Mouse (Mus musculus) limb, embryonic 11.5 days (tissue): ENCODE measurements at regions not wholly inside any gene's neighbourhood (a gene's known extent, or its start where the extent isn't known, plus 50 kb on each side); places are given as distances from the start of the nearest gene placed in this dataset.

Experiments used
- ATAC-seq: fragments of 200-750 bp; cut with Nextera tagmentation; 2 replicates; pipeline ENCODE4 v1.8.0; 2017; ENCODE audit warnings: low read depth; ENCODE audit not compliant: insufficient number of reproducible peaks, low FRiP score, low TSS enrichment
- DNase-seq: peaks from one replicate; pipeline ENCODE4 v3.0.0-alpha.2; 2015; ENCODE audit warnings: low spot score
- H3K27ac ChIP-seq: fragments of 300-500 bp; sonication (generic); replicated peaks from 2 replicates; pipeline ENCODE4 v1.5.1; 2014; ENCODE audit warnings: low read depth, mild to moderate bottlenecking, low read length
- H3K27me3 ChIP-seq: fragments of 300-500 bp; sonication (generic); 2 replicates; pipeline ENCODE4 v1.6.1; 2014; ENCODE audit warnings: mild to moderate bottlenecking, low read length, mixed read lengths; ENCODE audit not compliant: control insufficient read depth, insufficient read depth
- H3K36me3 ChIP-seq: fragments of 300-500 bp; sonication (generic); 2 replicates; pipeline ENCODE4 v1.6.1; 2014; ENCODE audit warnings: mild to moderate bottlenecking, low read length, moderate library complexity, mixed read lengths; ENCODE audit not compliant: control insufficient read depth, insufficient read depth
- H3K4me1 ChIP-seq: fragments of 300-500 bp; sonication (generic); 2 replicates; pipeline ENCODE4 v1.6.1; 2014; ENCODE audit warnings: low read length, mixed read lengths; ENCODE audit not compliant: control insufficient read depth, insufficient read depth
- H3K4me2 ChIP-seq: fragments of 300-500 bp; sonication (generic); 2 replicates; pipeline ENCODE4 v1.6.1; 2014; ENCODE audit warnings: low read depth, mild to moderate bottlenecking, moderate library complexity; ENCODE audit not compliant: severe bottlenecking
- H3K4me3 ChIP-seq: fragments of 300-500 bp; sonication (generic); 2 replicates; pipeline ENCODE4 v1.5.1; 2014; ENCODE audit warnings: low read depth, low read length
- H3K9ac ChIP-seq: fragments of 300-500 bp; sonication (generic); 2 replicates; pipeline ENCODE4 v1.6.1; 2014; ENCODE audit warnings: mild to moderate bottlenecking, low read length
- H3K9me3 ChIP-seq: fragments of 300-500 bp; sonication (generic); 2 replicates; pipeline ENCODE4 v1.6.1; 2016; ENCODE audit warnings: low read length; ENCODE audit not compliant: control insufficient read depth
- WGBS: fragments of 180-500 bp; shearing (Covaris S2); extraction: QIAGEN DNeasy Blood & Tissue Kit; methylation state at CpG from one replicate; pipeline ENCODE4 v1.1.7; 2014; 5-methylcytosine and 5-hydroxymethylcytosine counted together

DNA sequence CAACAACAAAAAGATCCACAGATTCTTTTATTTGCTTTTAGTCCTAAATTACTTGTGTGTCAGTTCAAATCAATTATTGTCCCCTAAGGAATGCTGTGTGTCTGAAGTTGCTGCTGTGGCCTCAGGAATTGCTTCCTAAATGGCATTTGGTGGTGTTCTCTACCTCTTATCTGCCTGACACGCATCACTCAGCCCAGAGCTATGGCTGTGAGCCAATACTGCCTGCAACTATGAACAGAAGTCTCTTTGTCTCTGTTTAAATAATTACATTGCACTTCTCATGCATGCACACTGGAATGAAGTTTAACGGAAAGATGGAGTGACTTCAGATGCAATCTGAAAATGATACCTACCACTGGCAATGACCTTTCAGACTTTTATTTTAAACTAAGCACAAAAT lies 266.1 kb upstream of the Ctso start:
- 63% methylated on average over 2 of the region's 2 CpGs for WGBS
- H3K4me2 ChIP-seq = no peak overlapping the region
- ATAC-seq (no peak), DNase-seq (no peak)
- H3K4me1 ChIP-seq = no peaks in the 10 kb centered on the region
- H3K4me3 ChIP-seq = no peak overlapping the region
- H3K27me3 ChIP-seq = no peaks in the 10 kb centered on the region
- no peak overlapping the region for H3K9ac ChIP-seq
- H3K36me3 ChIP-seq = no peaks in the 10 kb centered on the region
- H3K9me3 ChIP-seq = no peaks in the 10 kb centered on the region
- no peak overlapping the region for H3K27ac ChIP-seq

DNA sequence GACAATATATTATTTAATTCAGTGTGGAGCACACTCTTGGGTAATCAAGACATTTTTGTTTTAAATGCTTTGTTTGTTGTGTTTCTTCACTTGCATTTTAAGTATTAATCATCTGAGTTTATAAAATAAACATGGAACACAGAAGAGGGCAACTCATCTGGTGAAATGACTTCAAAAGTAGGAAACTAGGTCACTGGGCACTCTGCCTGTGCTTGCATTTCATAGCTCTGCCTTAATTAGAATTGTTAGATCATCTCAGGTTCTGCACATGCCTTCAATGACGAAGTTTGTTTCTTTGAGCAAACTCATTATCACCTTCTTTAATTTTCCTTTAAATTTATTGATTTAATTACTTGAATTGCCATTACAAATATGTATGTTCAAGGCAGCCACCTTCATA lies 255.8 kb upstream of the Ctso start:
- no peak overlapping the region for H3K27ac ChIP-seq
- H3K36me3 ChIP-seq = no peaks in the 10 kb centered on the region
- H3K27me3 ChIP-seq = no peaks in the 10 kb centered on the region
- no peak for DNase-seq
- no peak for ATAC-seq
- WGBS = 62% methylated on average over 1 of the region's 1 CpGs
- no peaks in the 10 kb centered on the region for H3K9me3 ChIP-seq
- no peak overlapping the region for H3K4me3 ChIP-seq
- no peak overlapping the region for H3K9ac ChIP-seq
- no peaks in the 10 kb centered on the region for H3K4me1 ChIP-seq
- no peak overlapping the region for H3K4me2 ChIP-seq

DNA sequence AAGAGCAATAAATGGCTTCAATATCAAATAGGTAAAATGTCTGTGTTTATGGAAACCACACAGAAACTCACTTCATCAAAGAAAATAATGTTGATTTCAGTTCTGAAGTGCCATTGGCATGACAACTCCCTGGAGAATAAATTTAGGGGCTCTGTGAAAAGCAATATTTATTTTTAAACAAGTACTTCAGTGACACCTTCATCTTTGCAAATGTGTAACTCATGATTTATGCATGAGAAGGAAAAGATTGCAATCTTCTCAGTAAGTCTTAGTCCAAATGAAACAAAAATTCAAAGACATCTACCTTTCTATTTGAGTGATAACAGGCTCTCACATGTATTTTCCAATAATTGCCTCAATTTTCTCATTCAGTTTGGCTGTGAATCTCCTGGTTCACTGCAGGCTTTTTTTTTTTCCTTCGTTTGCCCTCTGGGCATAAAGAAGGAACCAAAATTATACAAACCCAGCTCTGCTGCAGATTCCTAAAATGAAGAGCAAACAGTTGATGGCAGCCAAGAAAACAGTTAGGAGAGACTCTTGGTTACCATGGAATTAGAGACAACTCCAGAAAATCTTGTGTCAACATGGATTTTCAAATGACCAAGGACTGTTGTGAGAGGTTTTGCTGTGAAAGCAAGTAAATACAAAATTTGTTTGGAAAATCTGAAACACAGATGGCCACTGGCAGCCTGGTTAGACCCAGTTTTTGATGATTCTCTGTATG lies 230.3 kb upstream of the Ctso start:
- DNase-seq (no peak), ATAC-seq (no peak)
- no peaks in the 10 kb centered on the region for H3K27me3 ChIP-seq
- no peak overlapping the region for H3K27ac ChIP-seq
- no peaks in the 10 kb centered on the region for H3K4me1 ChIP-seq
- WGBS = 63% methylated on average over 1 of the region's 1 CpGs
- H3K9me3 ChIP-seq = no peaks in the 10 kb centered on the region
- H3K4me2 ChIP-seq = no peak overlapping the region
- no peak overlapping the region for H3K9ac ChIP-seq
- no peak overlapping the region for H3K4me3 ChIP-seq
- H3K36me3 ChIP-seq = no peaks in the 10 kb centered on the region

DNA sequence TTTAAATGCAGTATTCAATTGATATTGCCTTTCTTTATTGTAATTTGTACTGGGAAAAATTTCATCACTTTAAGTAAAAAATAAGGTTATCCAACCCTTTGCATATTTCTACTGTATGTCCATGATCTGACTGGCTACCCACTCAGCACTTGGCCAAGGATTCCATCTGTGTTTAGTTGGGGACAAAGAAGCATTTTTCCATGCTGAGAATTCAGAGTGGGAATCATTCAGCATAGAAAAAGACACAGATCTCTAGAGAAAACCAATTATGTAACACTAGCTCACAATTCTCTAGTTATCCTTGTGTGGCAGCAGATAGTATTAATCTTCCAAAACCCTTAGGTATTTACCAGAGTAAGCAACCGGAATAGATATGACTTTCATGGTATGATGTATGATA lies 213.5 kb upstream of the Ctso start:
- no peak for ATAC-seq
- H3K4me2 ChIP-seq = no peak overlapping the region
- no peak overlapping the region for H3K27ac ChIP-seq
- H3K4me3 ChIP-seq = no peak overlapping the region
- no peaks in the 10 kb centered on the region for H3K9me3 ChIP-seq
- no peaks in the 10 kb centered on the region for H3K27me3 ChIP-seq
- H3K4me1 ChIP-seq = no peaks in the 10 kb centered on the region
- no peak for DNase-seq
- no peak overlapping the region for H3K9ac ChIP-seq
- 91% methylated on average over 1 of the region's 1 CpGs for WGBS
- no peaks in the 10 kb centered on the region for H3K36me3 ChIP-seq

DNA sequence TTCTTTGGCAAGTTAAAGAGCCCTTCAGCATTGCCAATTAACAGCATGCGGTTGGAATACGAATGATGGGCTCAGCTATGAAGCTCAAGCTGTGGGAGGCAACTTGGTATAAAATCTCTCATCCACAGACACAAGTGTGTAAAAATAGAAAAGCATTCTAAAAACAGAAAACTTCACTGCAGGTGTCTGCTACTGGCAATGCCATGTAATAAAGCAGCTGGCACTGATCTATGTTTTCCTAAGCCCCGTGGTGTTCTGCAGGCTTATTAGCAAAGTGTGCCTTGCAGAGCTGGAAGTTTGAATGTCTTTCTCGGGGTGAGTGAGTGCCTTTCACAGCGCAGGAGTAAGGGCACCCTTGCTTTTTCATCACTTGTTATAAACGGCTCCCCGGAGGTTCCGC lies 196.9 kb upstream of the Ctso start:
- ATAC-seq = no peak
- H3K4me2 ChIP-seq = no peak overlapping the region
- no peaks in the 10 kb centered on the region for H3K9me3 ChIP-seq
- peak; percentile 24 for DNase-seq
- no peak overlapping the region for H3K27ac ChIP-seq
- no peaks in the 10 kb centered on the region for H3K27me3 ChIP-seq
- no peaks in the 10 kb centered on the region for H3K36me3 ChIP-seq
- no peak overlapping the region for H3K4me3 ChIP-seq
- 72% methylated on average over 8 of the region's 8 CpGs for WGBS
- H3K4me1 ChIP-seq = no peaks in the 10 kb centered on the region
- no peak overlapping the region for H3K9ac ChIP-seq

DNA sequence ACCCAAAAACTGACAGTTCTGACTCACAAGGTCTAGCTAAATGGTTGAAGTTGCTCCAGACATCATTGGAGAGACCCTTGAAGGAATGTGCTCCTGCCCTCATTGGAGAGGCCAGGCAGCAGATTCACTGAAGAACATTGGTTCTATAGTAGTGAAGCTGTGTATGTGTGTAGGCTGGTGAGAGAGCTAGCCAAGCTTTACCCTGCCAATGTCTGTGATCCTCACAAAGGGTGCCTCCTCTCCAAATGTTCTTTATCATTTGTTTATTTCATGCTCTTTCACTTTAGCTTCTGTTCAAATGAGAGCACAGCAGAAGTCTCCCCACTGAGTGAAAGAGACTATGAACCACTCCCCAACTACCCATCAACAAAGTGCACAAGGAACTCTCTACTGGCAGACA lies 195.6 kb upstream of the Ctso start:
- no peak overlapping the region for H3K9ac ChIP-seq
- H3K36me3 ChIP-seq = no peaks in the 10 kb centered on the region
- no peaks in the 10 kb centered on the region for H3K4me1 ChIP-seq
- ATAC-seq (no peak), DNase-seq (no peak)
- no peak overlapping the region for H3K4me3 ChIP-seq
- H3K4me2 ChIP-seq = no peak overlapping the region
- no peaks in the 10 kb centered on the region for H3K27me3 ChIP-seq
- H3K9me3 ChIP-seq = no peaks in the 10 kb centered on the region
- no peak overlapping the region for H3K27ac ChIP-seq

DNA sequence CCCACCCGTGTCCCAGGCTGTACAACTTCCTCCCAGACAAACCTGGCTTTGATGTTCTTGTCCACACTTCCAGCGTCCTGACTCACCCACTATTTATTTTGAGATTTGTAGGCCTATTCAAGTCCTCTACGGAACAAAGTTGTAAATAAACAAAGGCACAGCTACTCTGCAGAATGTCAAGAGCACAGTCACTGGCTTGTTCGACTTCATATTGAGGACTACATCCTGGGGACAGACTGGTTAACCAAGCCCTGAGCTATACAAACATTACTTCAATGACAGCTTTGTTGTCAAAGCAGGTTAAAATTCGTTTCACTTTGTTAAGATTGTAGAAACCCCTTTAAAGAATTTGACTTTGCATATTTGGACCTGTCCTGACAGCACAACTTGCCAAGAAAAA lies 190.3 kb upstream of the Ctso start:
- WGBS = 30% methylated on average over 5 of the region's 5 CpGs

DNA sequence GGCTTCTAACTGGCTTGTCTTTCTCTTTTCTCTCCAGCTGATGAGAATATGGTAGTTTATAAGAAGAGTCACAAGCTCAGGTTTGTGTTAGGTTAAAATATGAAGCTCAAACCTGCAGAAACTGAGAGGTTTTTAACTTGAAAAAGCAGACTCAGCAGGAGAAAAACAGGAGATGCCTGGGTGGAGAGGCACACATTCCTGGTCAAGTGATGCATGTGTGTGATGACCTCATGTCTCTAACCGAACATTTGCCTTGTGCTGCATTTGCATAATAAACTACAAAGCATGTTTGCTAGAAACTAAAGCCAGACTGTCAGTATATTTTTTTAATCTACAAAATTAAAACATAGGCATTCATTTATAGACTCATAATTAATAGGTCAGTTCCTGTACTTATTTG lies 182.2 kb upstream of the Ctso start:
- no peak overlapping the region for H3K27ac ChIP-seq
- H3K4me3 ChIP-seq = no peak overlapping the region
- no peaks in the 10 kb centered on the region for H3K9me3 ChIP-seq
- no peak for DNase-seq
- WGBS = 55% methylated on average over 1 of the region's 1 CpGs
- H3K27me3 ChIP-seq = no peaks in the 10 kb centered on the region
- 0 out of 2 replicates have a peak, but pooled peaks cover 2% of the 10 kb centered on the region for H3K4me1 ChIP-seq
- H3K36me3 ChIP-seq = no peaks in the 10 kb centered on the region
- no peak overlapping the region for H3K4me2 ChIP-seq
- no peak for ATAC-seq
- no peak overlapping the region for H3K9ac ChIP-seq

More for the DNA sequence above, 190.3 kb upstream of the Ctso start:
- no peak overlapping the region for H3K4me3 ChIP-seq
- no peak for DNase-seq
- no peaks in the 10 kb centered on the region for H3K36me3 ChIP-seq
- no peaks in the 10 kb centered on the region for H3K27me3 ChIP-seq
- no peak for ATAC-seq
- H3K27ac ChIP-seq = no peak overlapping the region
- H3K9me3 ChIP-seq = no peaks in the 10 kb centered on the region
- no peaks in the 10 kb centered on the region for H3K4me1 ChIP-seq
- no peak overlapping the region for H3K4me2 ChIP-seq
- H3K9ac ChIP-seq = no peak overlapping the region

DNA sequence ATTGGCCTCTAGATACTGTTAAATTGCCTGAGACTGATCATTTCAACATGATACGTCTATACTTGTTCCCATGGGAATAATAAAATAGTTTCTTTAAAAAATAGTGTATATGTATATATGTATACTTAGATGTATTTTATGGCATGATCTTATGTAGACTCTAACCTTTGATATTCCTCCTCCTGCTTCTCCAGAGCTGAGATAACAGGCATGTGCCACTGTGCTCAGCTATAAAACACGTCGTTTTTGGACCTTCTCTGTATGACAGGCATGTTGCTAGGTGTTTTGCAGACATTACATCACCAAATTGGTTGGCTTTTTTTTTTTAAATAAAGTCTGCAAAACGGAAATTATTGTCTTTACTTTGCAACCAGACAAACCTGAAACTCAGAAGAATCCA lies 179.4 kb upstream of the Ctso start:
- Histone ChIP-seq H3K4me3 (no peak overlapping the region), H3K4me2 (no peak overlapping the region), H3K9ac (no peak overlapping the region), H3K27me3 (no peaks in the 10 kb centered on the region), H3K9me3 (no peaks in the 10 kb centered on the region), H3K27ac (no peak overlapping the region), H3K4me1 (0 out of 2 replicates have a peak, but pooled peaks cover 2% of the 10 kb centered on the region), H3K36me3 (no peaks in the 10 kb centered on the region)
- WGBS = 68% methylated on average over 4 of the region's 4 CpGs
- no peak for ATAC-seq
- DNase-seq = no peak
